Mouse (Mus musculus): ENCODE data around the gene Nsun5.

DNA sequence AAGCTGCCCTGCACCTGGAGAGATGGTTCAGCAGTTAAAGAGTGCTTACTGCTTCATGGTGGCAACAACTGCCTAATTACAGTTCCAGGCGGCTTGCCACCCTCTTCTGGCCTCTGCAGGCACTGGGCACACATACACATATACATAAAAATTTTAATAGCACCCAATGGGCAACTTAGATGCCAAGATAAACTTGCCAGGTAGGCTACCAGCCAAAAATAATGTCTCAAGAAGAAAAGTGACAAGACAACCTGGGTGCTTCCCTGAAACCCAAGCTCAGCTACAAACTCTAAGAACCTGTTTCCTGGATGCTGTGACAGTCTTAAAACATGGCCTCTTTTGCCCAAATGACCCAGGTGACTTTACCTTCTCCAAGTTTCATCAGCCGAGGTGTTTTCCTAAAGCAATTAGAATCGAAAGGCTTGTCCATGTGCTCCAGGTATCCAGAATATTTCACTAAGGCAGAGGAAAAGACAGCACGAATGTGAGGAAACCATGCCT, 22.2 kb upstream of the Nsun5 start:
- TF ChIP-seq POLR2A (IDR thresholded peaks at IDR 0.05; ENCODE audit: borderline replicate concordance, low read depth, low read length) = no peak
- TF ChIP-seq CTCF (IDR thresholded peaks at IDR 0.05; ENCODE audit: low read depth, low read length) = no peak

Data from bone marrow macrophage, adult 2 months (primary cell).